Mouse (Mus musculus) adrenal gland, postnatal 4 days (tissue): ENCODE results near the gene Dkk3. TPM values are rescaled to one million over a fixed set of nuclear protein-coding genes. Genes with fewer than 3 reads are reported as not detected.

ENCODE experiments used
- DNase-seq, 2 experiments: peaks; one replicate each; pipeline ENCODE4 v3.0.0; 2021 to 2022; ENCODE audit warnings: low spot score in 2 of 2, mixed read lengths in 2 of 2
- total RNA-seq, 2 experiments: library from RNA; stranded (reverse); gene quantifications; 2 replicates each; pipeline ENCODE4 v1.2.3; 2021

Dkk3 gene
- total RNA-seq, 2 experiments from 2014 or later, result 17.3 to 17.7 TPM

DNA sequence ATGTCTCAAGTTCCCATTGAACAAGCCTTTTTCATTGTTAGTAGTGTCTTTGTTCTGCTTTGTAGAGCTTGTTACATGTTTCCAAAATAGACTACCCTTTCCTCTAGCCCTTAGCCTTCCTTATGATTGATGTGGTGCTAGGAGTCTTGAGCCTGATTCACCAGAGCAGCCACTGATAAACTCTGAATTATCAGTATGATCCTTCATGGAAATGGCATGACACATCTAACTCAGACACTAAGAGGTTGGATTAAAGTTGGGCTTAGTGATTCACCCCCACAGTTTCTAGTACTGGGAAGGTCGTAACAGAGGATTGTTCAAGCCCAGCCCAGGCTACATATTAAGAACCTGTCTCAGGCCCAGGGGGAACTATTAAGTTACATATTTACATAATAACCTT, 76.2 kb downstream of the Dkk3 start:
- no peak for DNase-seq

- DNase-seq, result no peak
Measured at GRCm38 (mm10) chr7:112074868-112075267, 84.0 kb downstream of the Dkk3 start.

Other genes starting within 250 kb of the Dkk3 start
- 10 to 100 TPM; 80.7 to 82.2 TPM for gene Usp47, start 135.6 kb downstream of the Dkk3 start, total RNA-seq
- gene Mical2, start 66.8 kb upstream of the Dkk3 start, total RNA-seq, result 10 to 100 TPM; 25.2 TPM